Mouse (Mus musculus): ENCODE measurements around the gene Vmn2r8.
"Not testable (repeated sequence)": the region's sequence is repeated elsewhere in the genome, so short reads cannot be mapped to it uniquely, and the experiment has no call there.

Gene Vmn2r8

DNA sequence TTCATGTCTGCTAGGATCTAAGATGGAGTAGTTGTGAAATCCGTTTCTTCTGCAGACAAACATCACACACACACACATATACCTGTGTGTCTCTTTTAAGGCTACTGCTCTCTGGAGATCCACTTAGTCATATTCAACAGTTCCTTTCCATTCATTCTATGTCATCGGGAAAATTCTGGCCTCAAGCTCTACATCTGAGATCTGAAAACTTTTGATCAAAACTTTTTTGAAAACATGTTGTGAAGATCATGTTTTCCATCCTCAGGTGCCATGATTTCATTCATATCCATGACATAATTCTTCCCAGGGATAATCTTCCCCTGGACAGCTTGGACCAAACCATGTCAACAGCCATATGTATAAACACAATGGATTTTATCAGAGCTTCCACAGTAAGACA lies at the start of gene Vmn2r8:
Gene Vmn2r8, minus strand, starts transcription at position 101 of the 400 bp plus-strand sequence.
- not testable (repeated sequence) for DNase-seq (ENCODE audit: low read depth, low spot score)

DNA sequence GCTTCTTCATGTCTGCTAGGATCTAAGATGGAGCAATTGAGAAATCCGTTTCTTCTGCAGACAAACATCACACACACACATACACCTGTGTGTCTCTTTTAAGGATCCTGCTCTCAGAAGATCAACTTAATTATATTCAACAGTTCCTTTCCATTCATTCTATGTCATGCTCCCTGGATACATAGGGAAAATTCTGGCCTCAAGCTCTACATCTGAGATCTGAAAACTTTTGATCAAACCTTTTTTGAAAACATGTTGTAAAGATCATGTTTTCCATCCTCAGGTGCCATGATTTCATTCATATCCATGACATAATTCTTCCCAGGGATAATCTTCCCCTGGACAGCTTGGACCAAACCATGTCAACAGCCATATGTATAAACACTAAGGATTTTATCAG lies 43.9 kb upstream of the Vmn2r8 start, which contains the start of gene Vmn2r9:
Gene Vmn2r9, minus strand, starts transcription at position 101 of the 400 bp plus-strand sequence.
- not testable (repeated sequence) for DNase-seq (ENCODE audit: low read depth, low spot score)

DNA sequence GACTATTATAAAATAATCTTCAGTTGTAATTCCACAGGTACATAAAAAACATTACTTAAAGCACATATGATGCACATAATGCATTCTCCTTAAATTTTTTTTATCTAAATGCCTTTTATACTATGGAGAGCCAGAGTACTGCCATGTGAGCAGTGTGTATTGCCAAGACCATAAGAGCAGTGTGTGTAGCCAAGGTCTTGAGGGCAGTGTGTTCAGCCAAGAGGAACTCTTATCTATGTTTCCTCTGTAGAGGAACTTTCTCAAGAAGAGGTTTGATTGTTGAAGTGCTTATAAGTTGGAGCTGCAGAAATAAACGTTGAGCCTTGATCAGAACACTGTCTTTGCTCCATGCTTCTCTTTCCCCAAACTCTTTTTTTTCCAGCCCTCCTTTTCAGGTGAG lies 40.8 kb upstream of the Vmn2r8 start:
- DNase-seq (ENCODE audit: low read depth, low spot score), result no peak

- DNase-seq (ENCODE audit: low read depth, low spot score), result peak; percentile 55
Measured at GRCm38 (mm10) chr5:108836156-108836555, 27.5 kb upstream of the Vmn2r8 start.

- no peak for DNase-seq (ENCODE audit: low read depth, low spot score)
Measured at GRCm38 (mm10) chr5:108823276-108823675, 14.6 kb upstream of the Vmn2r8 start.

DNA sequence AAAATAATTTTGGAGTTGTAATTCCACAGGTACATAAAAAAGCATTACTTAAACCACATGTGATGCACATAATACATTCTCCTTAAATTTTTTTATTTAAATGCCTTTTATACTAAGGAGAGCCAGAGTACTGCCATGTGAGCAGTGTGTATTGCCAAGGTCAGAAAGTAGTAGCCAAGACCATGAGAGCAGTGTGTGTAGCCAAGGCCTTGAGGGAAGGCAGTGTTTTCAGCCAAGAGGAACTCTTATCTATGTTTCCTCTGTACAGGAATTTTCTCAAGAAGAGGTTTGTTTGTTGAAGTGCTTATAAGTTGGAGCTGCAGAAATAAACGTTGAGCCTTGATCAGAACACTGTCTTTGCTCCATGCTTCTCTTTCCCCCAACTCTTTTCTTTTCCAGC lies 5.0 kb downstream of the Vmn2r8 start:
- DNase-seq (ENCODE audit: low read depth, low spot score), result no peak

GRCm38 (mm10) chr5:108795263-108795662 lies 13.4 kb downstream of the Vmn2r8 start, which contains the start of gene Tmed11:
Tmed11 (minus strand) TSS chr5:108795363.
- not testable (repeated sequence) for DNase-seq (ENCODE audit: low read depth, low spot score)

GRCm38 (mm10) chr5:108790385-108790784 lies 18.3 kb downstream of the Vmn2r8 start:
- peak; percentile 43 for DNase-seq (ENCODE audit: low read depth, low spot score)

- DNase-seq (ENCODE audit: low read depth, low spot score), result peak; percentile 71
Measured at GRCm38 (mm10) chr5:108774630-108775306, 33.9 kb downstream of the Vmn2r8 start, which contains the start of gene Rnf212. Rnf212 (minus strand) TSS chr5:108774982.

DNA sequence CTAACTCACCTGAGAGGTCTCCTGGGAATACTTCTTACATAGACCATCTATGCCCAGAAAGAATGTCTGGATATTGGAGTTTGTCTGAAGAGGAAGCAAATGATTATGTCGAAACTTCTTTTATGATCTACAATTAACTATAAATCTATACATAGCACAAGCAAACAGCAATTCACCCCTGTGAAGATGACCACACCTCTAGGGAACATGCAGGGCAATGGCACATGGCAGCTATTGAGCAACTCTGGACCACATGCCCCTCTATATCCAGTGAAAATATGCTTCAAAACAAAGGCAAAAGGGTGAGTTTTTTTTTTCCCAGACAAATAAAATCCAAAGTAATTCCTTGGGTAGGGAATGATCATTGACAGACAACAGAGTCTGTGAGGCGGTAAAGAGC lies 48.6 kb downstream of the Vmn2r8 start:
- DNase-seq (ENCODE audit: low read depth, low spot score), result no peak

- DNase-seq (ENCODE audit: low read depth, low spot score), result peak; percentile 22
Measured at GRCm38 (mm10) chr5:108758396-108758795, 50.3 kb downstream of the Vmn2r8 start.

- DNase-seq (ENCODE audit: low read depth, low spot score), result not testable (repeated sequence)
Measured at GRCm38 (mm10) chr5:108751258-108751657, 57.4 kb downstream of the Vmn2r8 start.

- no peak for DNase-seq (ENCODE audit: low read depth, low spot score)
Measured at GRCm38 (mm10) chr5:108750328-108751210, 58.1 kb downstream of the Vmn2r8 start.

DNA sequence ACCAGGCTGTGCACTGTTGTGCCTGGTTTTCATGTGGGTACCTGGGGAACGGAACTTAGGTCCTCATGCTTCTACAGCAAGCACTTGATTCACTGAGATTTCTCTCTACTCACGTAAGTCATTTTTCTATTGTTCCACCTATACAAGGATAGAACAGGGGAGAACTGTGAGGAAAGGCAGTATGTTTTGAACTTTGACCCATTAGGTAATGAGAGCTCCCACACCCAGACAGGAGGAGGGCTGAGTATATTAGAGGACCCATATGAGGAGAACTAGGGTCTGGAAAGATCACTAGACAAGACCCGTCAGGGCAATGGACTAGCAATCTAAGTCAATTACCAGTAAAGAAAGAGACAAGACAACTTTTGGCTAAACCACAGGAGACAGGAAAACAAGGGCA lies 64.0 kb downstream of the Vmn2r8 start:
- no peak for DNase-seq (ENCODE audit: low read depth, low spot score)

DNA sequence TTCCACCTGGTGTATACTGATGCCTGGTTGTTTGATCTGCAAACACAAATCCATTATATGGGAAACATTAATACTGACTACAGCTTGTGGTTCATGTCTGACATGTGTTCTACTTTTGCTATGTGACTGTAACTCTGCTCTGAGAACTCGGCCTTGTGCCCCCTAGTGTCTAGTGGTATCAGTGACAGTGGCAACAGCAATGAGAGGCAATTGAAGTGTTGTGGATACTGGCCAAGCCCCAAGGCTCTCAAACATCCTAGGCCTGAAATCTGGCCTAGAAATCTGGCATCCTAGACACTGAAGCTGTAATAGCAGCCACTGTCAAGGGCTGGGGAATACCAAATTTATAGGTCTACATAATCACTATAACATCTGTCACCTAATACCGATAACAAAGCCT lies 64.8 kb downstream of the Vmn2r8 start:
- DNase-seq (ENCODE audit: low read depth, low spot score), result peak; percentile 55

GRCm38 (mm10) chr5:108742596-108742995 lies 66.1 kb downstream of the Vmn2r8 start:
- no peak for DNase-seq (ENCODE audit: low read depth, low spot score)

DNA sequence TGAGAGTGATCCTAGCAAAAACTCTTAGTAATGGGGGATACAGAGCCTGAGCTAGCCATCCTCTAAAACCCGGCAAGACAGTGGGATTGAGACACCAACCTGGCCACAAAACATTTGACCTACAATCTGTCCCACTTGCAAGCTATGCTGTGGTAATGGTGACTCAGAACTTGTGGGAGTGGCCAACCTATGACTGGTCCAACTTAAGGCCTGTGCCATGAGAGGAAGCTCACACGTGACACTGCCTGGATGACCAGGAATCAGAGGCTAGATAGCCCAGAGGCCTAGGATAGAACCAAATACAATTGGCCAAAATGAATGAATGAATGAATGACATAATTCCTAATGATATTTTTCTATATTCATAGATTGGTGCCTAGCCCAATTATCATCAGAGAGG lies 66.8 kb downstream of the Vmn2r8 start:
- DNase-seq (ENCODE audit: low read depth, low spot score), result no peak

All from ES-CJ7 (cell line).